Mouse (Mus musculus) right cerebral cortex, postnatal 4 days (tissue): ENCODE measurements around the gene Gria2.

Source experiments
- DNase-seq: peaks from one replicate; pipeline ENCODE4 v3.0.0-alpha.2; 2022

The Gria2 gene

DNA sequence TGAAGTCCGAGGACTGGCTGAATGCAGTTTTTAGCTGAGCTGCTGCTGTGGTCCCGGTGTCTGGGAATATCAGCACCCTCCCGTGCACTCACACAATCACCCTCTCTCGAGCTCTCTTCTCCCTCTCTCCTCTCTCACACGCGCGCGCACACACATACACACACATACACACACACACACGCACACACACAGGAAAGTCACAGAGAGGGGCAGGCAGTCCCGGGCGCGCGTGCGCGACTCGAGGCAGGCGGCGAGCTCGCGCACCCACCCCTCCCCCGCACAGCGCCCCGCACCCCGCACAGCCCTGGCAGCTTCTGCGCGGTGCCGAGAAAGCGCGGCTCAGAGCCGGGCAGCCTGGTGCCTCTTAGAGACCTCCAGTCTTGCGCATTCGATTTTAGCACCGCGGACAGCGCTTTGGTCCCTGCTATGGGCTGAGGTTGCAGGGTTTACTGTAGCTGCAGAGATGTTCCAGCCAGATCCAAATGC lies at the start of gene Gria2:
Gene Gria2, minus strand, starts transcription at position 240 of the 486 bp plus-strand sequence.
- peak; percentile 93 for DNase-seq

DNA sequence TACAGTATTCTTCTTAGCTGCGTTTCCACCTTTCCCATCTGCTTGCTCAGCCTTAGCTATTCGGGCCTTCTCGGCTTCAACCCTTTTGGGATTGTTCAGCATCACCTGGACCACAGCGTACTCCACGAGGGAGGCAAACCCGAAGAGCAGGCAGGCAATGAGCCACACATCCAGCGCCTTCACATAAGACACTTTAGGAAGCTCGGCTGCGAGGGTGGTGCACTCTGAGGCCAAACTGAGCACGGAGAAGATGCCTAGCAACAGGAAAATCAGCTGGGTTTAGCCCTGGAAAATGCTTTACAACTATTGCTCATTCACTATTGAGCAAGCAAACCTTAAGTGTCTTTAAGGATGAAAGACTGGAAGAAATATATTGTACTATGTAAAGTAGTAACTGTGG lies 48.3 kb upstream of the Gria2 start:
- DNase-seq: no peak

DNA sequence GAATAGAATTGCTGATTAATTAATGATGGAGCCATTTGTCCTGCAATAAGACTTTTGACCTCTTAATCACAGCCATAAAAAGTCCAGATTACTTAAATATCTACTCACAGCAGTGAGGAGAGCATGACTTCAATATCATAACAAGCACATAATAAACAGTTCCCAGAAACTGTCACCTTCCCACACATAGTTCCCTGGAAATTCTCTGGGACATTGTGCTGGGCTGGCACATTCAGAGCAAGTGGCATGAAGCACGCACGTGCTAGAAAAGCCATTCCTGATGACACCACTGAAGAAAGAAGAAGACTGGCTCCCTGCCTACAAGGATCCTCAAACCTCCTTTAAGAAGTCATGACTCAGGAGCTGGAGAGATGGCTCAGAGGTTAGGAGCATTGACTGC lies 43.0 kb upstream of the Gria2 start:
- DNase-seq: no peak

DNA sequence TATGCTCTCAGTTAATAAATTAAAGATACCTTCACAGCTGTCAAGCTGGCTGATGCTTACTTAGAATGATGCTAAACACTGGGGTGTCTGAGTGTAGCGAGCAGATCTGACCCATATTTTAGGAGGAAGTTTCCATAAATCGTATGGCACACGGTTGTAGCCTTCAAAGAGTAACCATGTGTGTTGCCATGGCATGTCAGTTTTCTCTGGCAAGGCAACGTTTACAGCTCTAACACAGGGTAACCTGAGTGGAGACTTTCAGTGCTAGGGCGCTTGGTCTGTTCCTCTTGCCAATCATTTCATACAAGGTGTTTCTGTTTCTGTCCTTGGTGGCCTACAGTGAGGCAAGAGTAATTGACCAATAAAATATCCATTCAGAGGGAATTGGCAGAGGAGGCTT lies 37.2 kb upstream of the Gria2 start:
- no peak for DNase-seq

DNA sequence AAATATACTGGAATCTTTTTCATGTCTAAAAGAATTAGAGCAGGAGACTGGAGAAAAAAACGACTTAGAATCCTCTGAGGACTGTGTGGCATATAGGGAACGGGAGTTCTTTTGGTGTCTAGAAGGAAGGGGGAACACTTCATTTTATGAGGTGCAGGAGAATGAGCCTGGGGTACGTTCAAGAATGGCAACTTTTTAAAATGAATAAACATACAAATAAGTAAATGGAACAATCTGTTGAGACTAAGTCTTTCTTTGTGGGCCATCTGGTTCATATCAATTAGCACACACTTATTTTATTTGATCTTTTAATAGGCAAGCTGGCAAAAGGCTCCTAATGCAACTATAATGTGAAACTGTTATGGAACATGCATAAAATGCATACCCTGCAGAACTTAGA lies 34.9 kb upstream of the Gria2 start:
- no peak for DNase-seq

DNA sequence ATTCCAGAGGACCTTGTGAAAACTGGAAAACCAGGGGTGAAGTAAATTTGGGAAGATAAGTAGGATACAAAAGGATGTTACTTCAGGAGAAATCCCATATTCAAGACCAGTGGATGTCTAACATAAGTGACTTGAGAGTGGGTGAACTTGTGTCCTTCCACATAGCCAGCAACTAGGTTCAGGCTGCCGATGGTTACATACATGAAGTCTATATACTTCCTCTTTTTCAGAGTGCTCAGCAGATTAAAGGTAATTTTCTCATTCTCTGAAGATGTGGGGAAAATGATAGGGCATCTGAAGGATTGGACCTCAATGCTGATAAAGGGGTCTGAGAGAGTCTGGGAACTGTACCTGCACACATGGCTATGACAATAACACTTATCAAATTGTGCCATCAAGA lies 21.3 kb upstream of the Gria2 start:
- no peak for DNase-seq

DNA sequence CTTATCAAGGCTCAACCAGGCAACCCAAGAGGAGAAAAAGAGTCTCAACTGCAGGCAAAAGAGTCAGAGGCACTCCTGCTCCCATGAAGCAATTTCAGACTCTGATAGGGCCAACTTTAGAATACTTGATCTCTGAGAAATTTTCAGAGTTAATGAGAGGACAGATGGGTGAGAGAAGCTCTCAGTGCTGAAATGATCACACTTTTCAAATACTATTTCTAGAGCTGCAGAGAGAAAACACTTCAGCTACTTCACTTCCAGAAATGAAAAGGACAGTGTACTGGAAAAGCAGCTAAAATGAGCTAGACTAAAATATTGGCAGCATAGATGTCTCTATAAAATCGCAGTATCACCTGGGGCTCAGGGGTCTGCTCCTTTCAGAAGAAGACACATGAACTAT lies 16.0 kb upstream of the Gria2 start:
- DNase-seq: no peak

DNA sequence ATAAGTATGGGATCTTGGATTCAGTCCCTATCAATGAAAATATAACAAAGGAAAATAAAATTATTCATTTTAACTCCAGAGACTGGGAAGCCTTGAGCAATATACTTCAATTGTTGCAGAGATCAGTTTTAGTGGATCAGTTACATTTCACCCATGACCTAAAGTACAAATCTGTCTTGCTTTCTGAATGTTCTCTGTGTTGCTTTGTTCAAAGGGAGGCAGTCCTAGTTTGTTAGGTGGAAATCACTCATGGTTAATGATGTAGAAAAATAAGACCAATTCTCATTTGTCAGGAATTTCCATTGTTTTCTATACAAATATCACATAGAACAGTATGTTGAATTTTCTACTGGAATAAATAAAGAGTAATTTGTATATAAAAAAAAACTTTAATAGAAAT lies 11.1 kb upstream of the Gria2 start:
- DNase-seq: no peak

DNA sequence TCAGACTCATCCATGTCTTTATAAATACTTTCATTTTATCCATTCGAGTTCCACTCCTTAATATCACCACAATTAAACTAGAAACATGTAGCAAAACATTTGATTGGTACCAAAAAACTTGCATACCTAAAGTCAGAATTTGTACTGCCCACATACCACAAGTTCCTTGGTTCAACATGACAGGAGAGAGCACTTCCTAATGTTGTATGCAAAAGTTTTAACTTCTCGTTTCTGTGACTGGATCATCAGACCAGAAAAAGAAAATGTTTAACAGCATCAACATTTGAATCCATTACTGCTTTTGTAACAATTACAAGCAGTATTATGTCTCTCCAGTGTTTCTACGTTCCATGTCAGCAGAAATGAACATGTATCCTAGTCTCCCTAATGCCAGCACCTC lies 9.6 kb upstream of the Gria2 start:
- DNase-seq: no peak

DNA sequence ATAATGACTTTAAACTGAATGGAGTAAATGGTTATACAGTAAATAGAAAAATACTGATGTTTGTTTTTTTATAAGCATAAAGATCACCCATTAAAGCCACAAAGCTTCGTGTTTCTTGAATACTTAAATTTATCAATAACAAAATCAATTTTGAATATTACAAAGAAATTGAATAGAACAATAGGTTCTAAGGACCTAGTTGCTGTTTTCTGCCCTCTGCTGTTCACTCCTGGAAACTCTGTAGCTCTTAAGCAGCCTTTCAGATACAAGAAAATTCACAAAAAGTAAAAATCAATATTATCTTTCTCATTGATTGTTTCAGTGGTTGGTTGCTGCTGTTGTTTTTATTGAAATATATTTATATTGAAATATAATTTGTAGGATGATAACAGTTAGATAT lies 2.7 kb upstream of the Gria2 start:
- DNase-seq: peak; percentile 21

DNA sequence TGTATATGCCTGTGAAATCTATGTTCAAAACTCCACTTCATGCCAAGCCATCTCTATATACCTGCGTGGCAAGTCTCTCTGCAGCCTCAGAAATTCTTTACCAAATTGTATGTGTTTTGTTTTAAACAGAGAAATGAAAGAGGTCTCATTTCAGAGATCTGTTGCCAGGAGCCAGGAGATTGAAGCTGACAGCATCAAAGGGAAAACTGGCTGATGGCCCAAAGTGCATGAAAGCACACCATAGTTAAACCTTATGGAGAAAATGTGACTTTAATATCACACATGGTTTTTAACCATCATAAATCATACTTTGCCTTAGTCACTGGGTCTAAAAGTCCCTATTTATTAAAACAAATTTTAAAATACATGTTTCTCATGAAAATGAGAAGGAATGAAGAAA lies 1.2 kb upstream of the Gria2 start:
- DNase-seq: no peak

DNA sequence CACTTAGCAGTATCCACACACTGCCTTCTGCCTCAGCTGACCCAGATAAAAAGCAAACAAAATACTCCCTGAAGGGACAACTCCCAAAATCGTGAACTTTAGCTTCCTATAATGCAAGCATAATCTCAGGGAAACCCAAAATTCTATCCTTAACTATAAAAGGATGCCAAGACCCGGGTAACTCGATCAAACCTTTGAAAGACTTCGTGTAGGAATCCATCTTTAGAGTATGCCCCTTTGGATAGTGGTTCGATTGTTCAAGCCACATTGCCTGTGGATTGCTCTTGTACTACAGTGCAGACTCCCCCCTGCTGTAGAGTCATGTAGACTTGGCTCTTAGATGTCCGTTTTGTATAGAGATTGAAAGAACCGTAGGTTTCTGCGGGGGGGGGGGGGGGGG lies 576 bp upstream of the Gria2 start:
- no peak for DNase-seq

DNA sequence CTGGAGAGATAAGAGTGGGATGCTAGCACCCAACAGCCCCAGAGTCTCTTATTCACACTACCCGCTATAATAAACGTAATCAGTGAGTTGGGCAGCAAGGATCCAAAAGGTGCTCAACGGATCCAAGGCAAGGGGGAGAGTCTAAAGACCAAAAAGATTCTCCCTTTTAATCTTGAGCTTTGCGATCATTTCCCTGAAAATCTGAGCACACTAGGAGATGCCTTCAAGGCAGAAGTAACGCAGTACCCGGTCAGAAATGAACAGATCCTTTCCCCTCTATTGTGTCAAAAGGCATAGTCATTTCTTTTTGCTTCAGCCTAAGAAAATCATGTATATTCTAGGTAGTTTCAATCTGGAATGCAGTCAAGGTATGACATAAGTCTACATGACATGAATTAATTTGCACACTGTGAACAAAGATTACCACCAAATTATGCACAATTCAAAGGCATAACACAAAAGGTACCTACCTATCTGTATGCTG lies 766 bp downstream of the Gria2 start:
- no peak for DNase-seq

DNA sequence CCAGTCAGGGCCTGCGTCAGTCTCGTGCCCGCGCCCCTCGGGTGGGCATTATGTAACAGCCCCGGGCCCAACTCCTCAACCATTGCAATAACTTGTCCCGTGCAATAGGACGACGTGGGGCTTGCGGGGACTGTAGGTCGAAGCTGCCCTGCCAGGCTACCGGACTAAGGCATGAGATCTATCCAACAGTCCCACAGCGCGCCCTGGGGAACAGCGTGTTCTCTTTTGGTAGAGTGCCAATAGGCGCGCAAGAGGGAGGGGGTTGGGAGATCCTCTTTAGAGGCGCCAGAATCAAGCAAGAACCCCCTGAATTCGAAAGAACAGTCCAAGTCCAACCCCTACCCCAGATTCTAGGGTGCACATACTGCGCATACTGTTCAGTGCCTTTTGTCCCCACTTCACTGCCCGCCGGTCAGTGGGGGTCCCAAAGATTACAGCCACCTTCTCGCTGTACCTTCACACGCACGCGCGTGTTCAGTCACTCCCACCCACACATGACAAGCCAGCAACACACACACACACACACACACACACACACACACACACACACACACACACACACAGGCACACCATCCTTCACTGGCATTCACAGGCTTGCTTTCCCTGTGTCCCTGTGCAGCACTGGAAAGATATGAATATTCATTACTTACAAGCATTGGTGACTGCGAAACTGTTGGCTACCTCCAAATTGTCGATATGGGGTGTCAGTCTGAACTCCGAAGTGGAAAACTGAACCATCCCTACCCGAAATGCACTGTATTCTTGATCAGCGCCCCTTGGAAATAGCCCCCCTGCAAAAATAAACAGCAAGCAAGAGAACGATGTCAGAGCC lies 1.4 kb downstream of the Gria2 start:
- peak; percentile 68 for DNase-seq

DNA sequence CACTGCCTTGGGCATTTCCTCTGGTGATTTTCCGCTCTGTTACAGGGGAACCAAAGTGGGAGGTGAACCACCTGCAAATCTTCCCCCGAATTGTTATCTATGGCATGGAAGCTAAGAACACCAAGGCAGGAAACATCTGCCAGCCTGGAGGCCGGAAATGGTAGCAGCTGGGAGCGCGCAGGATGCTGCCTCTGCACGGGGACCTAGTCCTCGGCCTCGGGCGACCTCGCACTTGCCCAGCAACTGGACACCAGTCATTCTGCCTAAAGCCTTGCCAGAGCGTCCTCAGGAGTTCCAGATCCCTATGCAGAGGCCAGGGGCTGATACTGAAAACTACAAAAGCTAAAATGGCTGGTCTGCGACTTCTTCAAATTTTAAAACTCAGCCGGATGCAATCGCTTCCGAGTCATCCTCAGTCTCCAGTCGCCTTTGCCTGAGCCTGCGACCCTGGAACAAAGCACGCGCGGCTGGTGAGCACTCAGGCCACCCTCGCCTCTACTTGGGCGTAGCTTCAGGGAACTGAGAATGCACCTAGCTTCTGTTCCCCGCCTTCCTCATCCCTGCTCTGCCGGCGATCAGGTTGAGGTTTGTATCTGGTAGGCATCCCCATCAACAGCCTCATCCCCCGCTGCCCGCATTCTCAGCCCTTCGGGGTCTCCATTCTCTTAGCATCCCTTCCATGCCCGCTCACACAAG lies 2.2 kb downstream of the Gria2 start:
- DNase-seq: peak; percentile 35

DNA sequence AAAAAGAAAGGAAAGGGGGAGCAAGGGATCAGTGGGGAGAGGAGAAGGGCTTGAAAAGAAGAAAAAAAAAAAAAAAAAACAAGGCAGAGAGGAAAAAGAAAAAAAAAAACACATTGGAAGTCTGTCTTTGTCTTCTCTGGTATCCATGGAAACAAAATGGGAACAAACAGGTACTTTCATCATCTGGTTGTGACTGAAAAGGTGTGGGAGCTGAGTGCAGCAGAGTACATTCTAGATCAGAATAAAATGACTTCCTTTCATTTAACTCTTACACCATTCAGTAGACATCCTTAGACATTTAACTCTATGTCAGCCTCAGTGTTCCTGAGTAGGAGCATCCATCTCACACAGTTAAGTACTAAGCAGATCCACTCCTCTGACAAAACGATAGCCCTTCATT lies 4.7 kb downstream of the Gria2 start:
- no peak for DNase-seq

DNA sequence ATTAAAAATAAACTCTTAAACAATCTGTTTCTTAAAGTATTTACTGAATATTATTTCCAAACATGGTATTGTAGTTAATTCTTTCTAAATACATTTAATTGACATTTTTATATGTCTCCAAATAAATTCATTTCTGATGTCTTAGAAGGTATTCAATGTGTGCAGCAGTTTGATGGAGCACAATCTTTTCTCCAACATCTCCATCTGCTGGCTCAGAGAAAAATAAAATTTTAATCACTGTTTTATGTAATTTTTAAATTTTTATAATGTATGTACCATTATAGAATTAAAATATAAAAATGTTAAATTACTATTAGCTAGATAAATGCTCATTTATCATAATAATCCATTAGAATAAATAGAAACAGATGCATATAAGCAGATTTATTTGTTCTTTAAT lies 5.9 kb downstream of the Gria2 start:
- no peak for DNase-seq

DNA sequence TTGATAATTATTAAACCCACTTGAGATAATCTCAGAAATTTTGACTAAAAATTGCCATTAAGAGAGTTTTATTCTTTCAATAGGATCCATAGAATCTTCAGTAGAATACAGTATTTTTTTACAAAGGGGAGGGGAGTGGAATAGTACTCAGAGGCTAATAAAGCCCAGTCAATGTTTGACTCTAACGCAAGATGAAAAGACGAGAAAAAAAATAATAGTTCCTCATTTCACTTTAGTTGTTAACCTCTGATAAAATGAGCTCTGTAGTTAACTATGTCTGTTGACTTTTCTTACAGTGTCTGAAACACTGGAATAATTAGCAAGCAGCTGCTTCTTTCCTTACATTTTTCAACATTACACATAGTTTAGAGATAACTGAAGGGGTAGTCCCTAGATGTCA lies 7.4 kb downstream of the Gria2 start:
- DNase-seq: no peak

DNA sequence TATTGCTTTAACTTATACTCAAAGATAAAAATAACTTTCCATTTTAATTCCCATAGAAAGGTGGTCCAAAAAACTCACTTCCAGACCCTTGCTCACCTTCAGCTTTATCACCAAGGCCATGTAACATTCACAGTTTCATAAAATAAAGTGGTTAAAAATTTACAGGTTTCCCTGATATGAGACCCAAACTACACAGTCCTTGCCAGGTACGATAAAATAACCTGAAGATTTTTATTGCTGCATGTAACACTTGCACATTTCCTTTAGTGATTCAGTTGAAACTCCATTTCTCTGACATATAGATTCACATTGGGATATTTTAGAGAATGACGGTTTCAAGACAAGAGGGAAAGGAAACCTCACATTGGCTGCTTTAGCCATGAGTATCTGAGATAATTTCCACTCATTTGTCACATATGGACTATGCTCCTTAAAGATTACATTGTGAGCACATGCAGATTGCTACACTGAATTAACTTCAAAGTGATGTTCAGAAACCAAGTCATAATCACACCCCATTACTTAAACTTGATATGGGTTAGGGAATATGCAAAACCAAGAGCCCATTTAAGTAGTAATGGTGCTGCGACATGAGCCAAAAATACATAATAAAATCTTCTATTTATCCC lies 15.4 kb downstream of the Gria2 start:
- DNase-seq: no peak

DNA sequence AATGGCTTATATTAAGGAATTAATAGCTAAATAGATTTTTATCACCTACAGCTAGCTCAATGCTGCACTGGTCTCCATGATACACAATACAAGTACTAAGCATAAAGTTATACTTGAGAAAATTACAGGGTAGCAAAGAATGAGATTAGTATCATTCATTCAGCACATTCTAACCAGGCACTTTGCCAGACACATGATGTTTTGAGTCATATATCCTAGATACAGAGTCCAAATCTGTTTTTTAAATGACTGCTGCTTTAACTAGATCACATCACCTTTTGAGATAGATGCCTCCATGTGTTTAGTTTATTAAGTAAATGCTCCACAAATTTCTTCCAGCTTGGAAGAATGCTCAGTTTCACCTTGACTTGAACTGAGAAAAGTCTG lies 21.5 kb downstream of the Gria2 start:
- DNase-seq: no peak

DNA sequence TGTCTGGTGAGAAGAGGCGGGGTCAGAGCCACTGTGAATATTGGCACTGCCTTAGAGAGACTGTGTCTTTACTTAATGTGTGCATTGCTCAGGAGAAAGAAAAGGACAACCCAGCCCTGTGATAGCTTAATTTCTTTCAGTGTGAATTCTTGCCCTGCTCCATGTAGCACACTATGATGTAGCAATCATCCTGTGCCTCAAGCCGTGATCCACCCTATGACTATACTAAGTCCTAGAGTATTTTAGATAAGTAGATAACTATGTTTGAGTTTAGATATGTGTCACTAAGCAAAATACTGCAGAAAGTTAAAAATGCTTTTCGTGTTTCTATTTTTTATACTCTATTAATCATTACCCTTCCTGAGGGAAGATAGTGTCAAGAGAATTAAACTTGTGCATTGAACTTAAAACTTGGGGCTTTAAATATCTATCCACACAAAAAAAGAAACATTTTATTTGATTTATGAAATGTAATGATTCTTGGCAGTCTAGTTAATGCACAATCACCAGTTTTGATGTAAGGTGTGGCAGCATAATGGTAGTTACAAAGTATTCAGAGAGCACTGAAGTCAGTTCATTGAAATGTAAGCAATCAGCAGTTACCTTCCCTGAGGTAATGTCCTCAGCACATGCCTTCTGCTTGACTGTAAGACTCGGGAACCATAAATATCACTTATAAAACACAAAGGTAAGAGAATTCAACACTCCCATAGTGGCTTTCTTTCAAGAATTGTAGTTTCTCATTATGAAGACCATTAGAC lies 22.1 kb downstream of the Gria2 start:
- no peak for DNase-seq

DNA sequence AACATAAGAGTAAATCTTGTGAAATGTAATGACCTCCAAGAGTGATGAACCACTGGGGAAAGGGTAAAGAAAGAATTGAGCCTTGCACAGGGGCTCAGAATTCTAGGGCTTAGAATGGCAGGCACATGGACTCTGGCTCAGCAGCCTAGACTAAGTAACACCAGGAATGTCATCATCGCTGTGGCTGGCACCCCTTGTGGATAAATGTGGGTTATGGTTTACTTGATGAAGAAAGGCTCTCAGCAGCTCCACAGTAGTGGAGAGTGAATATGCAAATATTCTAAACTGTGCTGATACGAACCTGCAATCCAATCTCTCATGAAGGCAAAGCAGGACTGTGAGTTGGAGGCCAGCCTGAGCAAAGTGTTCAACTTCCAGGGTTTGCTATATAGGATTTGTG lies 26.0 kb downstream of the Gria2 start:
- DNase-seq: no peak

DNA sequence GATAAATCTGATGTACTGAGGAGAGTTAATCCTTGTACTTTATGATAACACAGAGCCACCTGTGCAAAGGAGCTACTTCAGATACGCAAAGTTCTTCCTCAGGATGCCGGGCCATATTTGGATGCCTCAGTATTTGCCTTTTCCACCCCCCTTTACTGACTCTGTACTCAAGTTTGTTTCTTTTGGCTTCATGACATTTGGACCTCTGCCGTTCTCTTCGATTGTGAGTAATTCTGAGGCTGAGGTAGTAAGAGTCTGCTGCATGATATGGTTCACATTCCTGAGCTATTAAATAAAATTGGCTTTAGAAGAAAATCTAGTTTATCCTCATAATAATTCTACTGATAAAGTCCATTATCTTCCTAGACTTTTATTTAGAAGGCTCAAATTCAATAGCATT lies 26.7 kb downstream of the Gria2 start:
- no peak for DNase-seq
